Mouse (Mus musculus): ENCODE measurements at regions not wholly inside any gene's neighbourhood (a gene's known extent, or its start where the extent isn't known, plus 50 kb on each side); places are given as distances from the start of the nearest gene placed in this dataset.

- TF ChIP-seq MEF2A (IDR thresholded peaks at IDR 0.05; ENCODE audit: borderline replicate concordance, low read depth, low read length) (no peak), RAD21 (IDR thresholded peaks at IDR 0.05; ENCODE audit: low read depth, low read length) (no peak), ZKSCAN1 (IDR thresholded peaks at IDR 0.05; ENCODE audit: borderline replicate concordance, low read depth, low read length) (no peak), PAX5 (IDR thresholded peaks at IDR 0.05; ENCODE audit: low read length) (no peak), POLR2A (IDR thresholded peaks at IDR 0.05; ENCODE audit: low read depth, low read length) (no peak), MYC (IDR thresholded peaks at IDR 0.05; ENCODE audit: low read depth, low read length) (no peak), GABPA (IDR thresholded peaks at IDR 0.05; ENCODE audit: insufficient replicate concordance, low read depth, low read length) (no peak), HCFC1 (IDR thresholded peaks at IDR 0.05; ENCODE audit: low read depth, low read length) (no peak), CHD1 (IDR thresholded peaks at IDR 0.05; ENCODE audit: low read depth, low read length) (no peak), MAZ (IDR thresholded peaks at IDR 0.05; ENCODE audit: low read depth, low read length) (no peak), KAT2A (IDR thresholded peaks at IDR 0.05; ENCODE audit: insufficient replicate concordance, low read length) (no peak), JUN (IDR thresholded peaks at IDR 0.05; ENCODE audit: insufficient read depth, low read depth, low read length) (no peak), ETS1 (conservative IDR thresholded peaks at IDR 0.05; ENCODE audit: low read depth, low read length) (no peak), ELF1 (IDR thresholded peaks at IDR 0.05; ENCODE audit: low read depth, low read length) (no peak), NELFE (IDR thresholded peaks at IDR 0.05; ENCODE audit: low read depth, low read length) (no peak)
- Histone ChIP-seq H3K36me3 (replicated peaks in 1 of 2; ENCODE audit: control insufficient read depth in 1 of 2, insufficient read depth in 1 of 2, low read length in 1 of 2) (no peaks in the 10 kb centered on the region), H3K27ac (ENCODE audit: insufficient read depth, low read depth) (no peak overlapping the region), H3K9ac (ENCODE audit: insufficient read depth, low read depth) (no peak overlapping the region), H3K4me3 (replicated peaks in 1 of 3; ENCODE audit: low read depth in 2 of 3, low read length in 2 of 3, poor library complexity in 1 of 3) (no peak overlapping the region), H3K27me3 (replicated peaks) (no peaks in the 10 kb centered on the region), H3K79me2 (replicated peaks; ENCODE audit: control insufficient read depth, extremely low read depth, insufficient read depth, poor library complexity, severe bottlenecking) (no peaks in the 10 kb centered on the region), H3K4me1 (ENCODE audit: control insufficient read depth in 1 of 2, insufficient read depth in 2 of 2) (no peaks in the 10 kb centered on the region), H3K4me2 (ENCODE audit: insufficient read depth, low read depth, poor library complexity, severe bottlenecking) (no peak overlapping the region), H3K9me3 (replicated peaks; ENCODE audit: low read length) (no peaks in the 10 kb centered on the region)
- dilution Hi-C loops (cut with MboI; ENCODE audit: extremely low pct_ligation_motif_present, extremely low pct_unique_long_range_greater_than_20kb, low sequenced_read_pairs) (no loop called here), in situ Hi-C loops (cut with MboI; ENCODE audit: low pct_ligation_motif_present, low pct_unique_long_range_greater_than_20kb, low sequenced_read_pairs) (no loop called here)
- no peak for DNase-seq (ENCODE audit: extremely low read depth)
These were observed 453.1 kb upstream of the Cwc22 start for GRCm38 (mm10) chr2:78399236-78399635.

DNA sequence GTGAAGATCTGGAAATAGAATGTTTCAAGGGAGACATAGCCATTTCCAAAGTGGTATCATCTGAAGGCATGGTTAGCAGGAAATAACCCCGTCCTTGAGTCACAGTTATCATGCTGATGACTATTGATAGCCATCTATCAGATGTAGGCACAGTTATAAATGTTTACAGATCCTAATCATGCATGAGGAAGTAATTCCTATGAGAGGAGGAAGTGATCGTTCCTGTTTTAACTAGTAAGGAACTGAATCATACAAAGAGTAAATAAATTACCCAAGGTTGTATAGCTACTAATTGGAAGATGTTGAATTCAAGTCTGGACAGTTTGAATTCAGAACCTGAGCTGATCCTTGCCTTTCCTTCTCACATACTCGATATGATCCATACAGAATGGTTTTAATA, 450.7 kb upstream of the Cwc22 start:
- no peak for TF ChIP-seq RCOR1 (conservative IDR thresholded peaks at IDR 0.05; ENCODE audit: low read depth, low read length)
- no peak for TF ChIP-seq MAX (IDR thresholded peaks at IDR 0.05; ENCODE audit: low read length)
- TF ChIP-seq MAZ (IDR thresholded peaks at IDR 0.05; ENCODE audit: low read depth, low read length): no peak
- no peak for TF ChIP-seq ZNF384 (IDR thresholded peaks at IDR 0.05; ENCODE audit: low read depth, low read length)
- TF ChIP-seq SMC3 (IDR thresholded peaks at IDR 0.05; ENCODE audit: low read depth, low read length): no peak
- TF ChIP-seq NRF1 (IDR thresholded peaks at IDR 0.05; ENCODE audit: low read depth, low read length): no peak
- no peak for TF ChIP-seq JUND (conservative IDR thresholded peaks at IDR 0.05; ENCODE audit: low read depth, low read length)
- TF ChIP-seq CHD1 (IDR thresholded peaks at IDR 0.05; ENCODE audit: low read depth, low read length): no peak
- TF ChIP-seq EP300 (IDR thresholded peaks at IDR 0.05; ENCODE audit: low read length): no peak
- no peak for TF ChIP-seq E2F4 (IDR thresholded peaks at IDR 0.05; ENCODE audit: insufficient replicate concordance, low read depth, low read length)
- no peak for TF ChIP-seq MYC (IDR thresholded peaks at IDR 0.05; ENCODE audit: low read depth, low read length)
- no peak for TF ChIP-seq RAD21 (IDR thresholded peaks at IDR 0.05; ENCODE audit: low read depth, low read length)
- no peak for TF ChIP-seq ZMIZ1 (IDR thresholded peaks at IDR 0.05; ENCODE audit: low read depth, low read length)
- no peak for TF ChIP-seq TCF12 (IDR thresholded peaks at IDR 0.05; ENCODE audit: low read depth, low read length)
- no peak for TF ChIP-seq PAX5 (IDR thresholded peaks at IDR 0.05; ENCODE audit: low read length)
- TF ChIP-seq ELF1 (IDR thresholded peaks at IDR 0.05; ENCODE audit: low read depth, low read length): no peak
- no peak for TF ChIP-seq POLR2A (IDR thresholded peaks at IDR 0.05; ENCODE audit: low read depth, low read length)
- in situ Hi-C loops (cut with MboI; ENCODE audit: low pct_ligation_motif_present, low pct_unique_long_range_greater_than_20kb, low sequenced_read_pairs): no loop called here

More for the DNA sequence above, 450.7 kb upstream of the Cwc22 start:
- H3K9me3 ChIP-seq (replicated peaks; ENCODE audit: low read length): no peaks in the 10 kb centered on the region
- H3K9ac ChIP-seq (ENCODE audit: insufficient read depth, low read depth): no peak overlapping the region
- no peak overlapping the region for H3K4me3 ChIP-seq (replicated peaks in 1 of 3; ENCODE audit: low read depth in 2 of 3, low read length in 2 of 3, poor library complexity in 1 of 3)
- no peaks in the 10 kb centered on the region for H3K27me3 ChIP-seq (replicated peaks)
- H3K4me2 ChIP-seq (ENCODE audit: insufficient read depth, low read depth, poor library complexity, severe bottlenecking): no peak overlapping the region
- DNase-seq (ENCODE audit: extremely low read depth): no peak
- no peaks in the 10 kb centered on the region for H3K4me1 ChIP-seq (ENCODE audit: control insufficient read depth in 1 of 2, insufficient read depth in 2 of 2)
- no peaks in the 10 kb centered on the region for H3K79me2 ChIP-seq (replicated peaks; ENCODE audit: control insufficient read depth, extremely low read depth, insufficient read depth, poor library complexity, severe bottlenecking)
- dilution Hi-C loops (cut with MboI; ENCODE audit: extremely low pct_ligation_motif_present, extremely low pct_unique_long_range_greater_than_20kb, low sequenced_read_pairs): no loop called here
- H3K36me3 ChIP-seq (replicated peaks in 1 of 2; ENCODE audit: control insufficient read depth in 1 of 2, insufficient read depth in 1 of 2, low read length in 1 of 2): no peaks in the 10 kb centered on the region
- no peak overlapping the region for H3K27ac ChIP-seq (ENCODE audit: insufficient read depth, low read depth)
